Mouse (Mus musculus): ENCODE results near the gene Sfxn3. TPM values are rescaled to one million over a fixed set of nuclear protein-coding genes. Genes with fewer than 3 reads are reported as not detected.

Gene Sfxn3
- total and polyA plus RNA-seq, 3 experiments = 5.0 to 10.6 TPM; not detected in 1

DNA sequence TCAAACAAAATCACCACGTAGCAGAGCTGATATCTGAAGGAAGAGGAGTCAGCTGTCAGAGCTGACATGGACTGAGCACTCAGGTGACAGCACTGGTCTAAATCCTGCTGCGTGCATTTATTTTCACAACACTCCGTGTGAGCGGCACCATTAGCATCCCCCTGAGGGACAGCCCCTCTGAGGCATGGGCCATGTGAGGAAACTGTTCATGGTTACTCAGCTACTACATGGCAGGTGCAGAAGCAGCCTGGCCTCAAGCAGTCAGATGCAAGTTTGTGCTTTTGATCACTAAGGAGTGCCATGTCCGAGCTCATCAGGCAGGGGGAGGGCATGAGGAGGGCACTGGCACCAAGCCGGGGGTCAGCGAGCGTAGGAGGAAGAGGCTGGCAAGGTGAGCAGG lies 47.7 kb upstream of the Sfxn3 start:
- DNase-seq (ENCODE audit: low read depth, low spot score) = no peak
- no peak overlapping the region for H3K27ac ChIP-seq (ENCODE audit: control insufficient read depth, low read depth, low read length)
- peaks cover 4% of the 10 kb centered on the region; the same call in 1 of the 2 replicates for H3K79me2 ChIP-seq (ENCODE audit: control insufficient read depth, insufficient read depth, low read length, poor library complexity)
- no peak overlapping the region for H3K4me3 ChIP-seq (ENCODE audit: control insufficient read depth in 1 of 2, insufficient read depth in 1 of 2, low read depth in 2 of 2, low read length in 2 of 2)
- H3K9ac ChIP-seq (ENCODE audit: control insufficient read depth, low read depth, low read length, poor library complexity, severe bottlenecking) = no peak overlapping the region
- H3K36me3 ChIP-seq (ENCODE audit: control insufficient read depth in 1 of 2, insufficient read depth in 2 of 2, low read length in 2 of 2) = peaks cover 2 to 4% of the 10 kb centered on the region in 2 experiments
- H3K27me3 ChIP-seq (ENCODE audit: control insufficient read depth in 1 of 2, insufficient read depth in 2 of 2, low read length in 2 of 2) = no peaks in the 10 kb centered on the region
- no peaks in the 10 kb centered on the region for H3K9me3 ChIP-seq (replicated peaks; ENCODE audit: insufficient read depth, low read length)
- no peak for TF ChIP-seq MAZ (IDR thresholded peaks at IDR 0.05; ENCODE audit: low read depth, low read length)
- no peak for TF ChIP-seq NRF1 (IDR thresholded peaks at IDR 0.05; ENCODE audit: insufficient read depth, low read depth, low read length, poor library complexity, severe bottlenecking)
- no peak for TF ChIP-seq SMC3 (IDR thresholded peaks at IDR 0.05; ENCODE audit: low read depth, low read length)
- TF ChIP-seq POLR2AphosphoS5 (IDR thresholded peaks at IDR 0.05; ENCODE audit: borderline replicate concordance, low read depth, low read length) = no peak
- no peak for TF ChIP-seq JUND (IDR thresholded peaks at IDR 0.05; ENCODE audit: low read depth, low read length)
- no peak for TF ChIP-seq ETS1 (IDR thresholded peaks at IDR 0.05; ENCODE audit: low read depth, low read length)
- no peak for TF ChIP-seq POLR2A (IDR thresholded peaks at IDR 0.05; ENCODE audit: control insufficient read depth in 1 of 2, insufficient read depth in 1 of 2, low read depth in 1 of 2, low read length in 2 of 2, poor library complexity in 1 of 2)
- TF ChIP-seq E2F4 (IDR thresholded peaks at IDR 0.05; ENCODE audit: borderline replicate concordance, low read depth, low read length) = no peak
- TF ChIP-seq BHLHE40 (IDR thresholded peaks at IDR 0.05; ENCODE audit: borderline replicate concordance, low read depth, low read length) = no peak
- TF ChIP-seq TBP (IDR thresholded peaks at IDR 0.05; ENCODE audit: low read depth, low read length) = no peak
- TF ChIP-seq MYB (IDR thresholded peaks at IDR 0.05; ENCODE audit: low read depth, low read length) = no peak
- no peak for TF ChIP-seq ZMIZ1 (IDR thresholded peaks at IDR 0.05; ENCODE audit: low read depth, low read length)
- no peak for TF ChIP-seq NELFE (IDR thresholded peaks at IDR 0.05; ENCODE audit: low read depth, low read length)
- no peak for TF ChIP-seq CTCF (IDR thresholded peaks at IDR 0.05 in 2 of 3, conservative IDR thresholded peaks at IDR 0.05 in 1 of 3; ENCODE audit: control insufficient read depth in 1 of 3, insufficient read depth in 1 of 3, low read depth in 2 of 3, low read length in 3 of 3, poor library complexity in 1 of 3, severe bottlenecking in 1 of 3)
- no peak for TF ChIP-seq SIN3A (IDR thresholded peaks at IDR 0.05; ENCODE audit: low read length)
- no peak for TF ChIP-seq UBTF (IDR thresholded peaks at IDR 0.05; ENCODE audit: borderline replicate concordance, insufficient read depth, low read depth, low read length)
- no peak for TF ChIP-seq TCF12 (IDR thresholded peaks at IDR 0.05; ENCODE audit: low read depth, low read length)
- no peak for TF ChIP-seq ZKSCAN1 (IDR thresholded peaks at IDR 0.05; ENCODE audit: low read depth, low read length)
- H3K4me1 ChIP-seq (ENCODE audit: control insufficient read depth in 1 of 2, insufficient read depth in 2 of 2, low read length in 2 of 2) = peaks cover 0 to 12% of the 10 kb centered on the region in 2 experiments; a peak in 3 of 4 replicates

DNA sequence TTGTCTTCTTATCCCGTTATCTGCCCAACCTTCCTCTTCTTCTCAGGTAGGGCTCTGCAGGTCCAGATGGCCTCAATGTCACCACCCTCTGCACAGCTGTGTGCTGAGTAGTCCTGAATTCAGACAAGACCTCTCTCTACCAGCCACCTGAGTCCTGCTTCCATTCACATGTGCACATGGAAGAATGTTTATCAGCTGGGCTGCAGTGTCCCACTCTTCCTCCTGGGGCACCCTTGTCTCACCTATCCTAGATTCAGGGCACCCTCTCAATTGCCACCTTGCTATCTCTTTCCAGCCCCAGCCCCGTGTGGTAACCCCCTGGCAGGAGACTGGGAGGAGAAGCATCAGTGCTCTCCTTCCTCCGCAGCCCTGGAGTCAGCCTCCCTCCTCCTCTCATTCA lies 45.0 kb upstream of the Sfxn3 start:
- Histone ChIP-seq H3K4me1 (ENCODE audit: control insufficient read depth in 1 of 2, insufficient read depth in 2 of 2, low read length in 2 of 2) (peaks cover 3 to 16% of the 10 kb centered on the region in 2 experiments), H3K79me2 (ENCODE audit: control insufficient read depth, insufficient read depth, low read length, poor library complexity) (peaks cover 25% of the 10 kb centered on the region), H3K27ac (ENCODE audit: control insufficient read depth, low read depth, low read length) (no peak overlapping the region), H3K4me3 (ENCODE audit: control insufficient read depth in 1 of 2, insufficient read depth in 1 of 2, low read depth in 2 of 2, low read length in 2 of 2) (no peak overlapping the region), H3K9me3 (replicated peaks; ENCODE audit: insufficient read depth, low read length) (no peaks in the 10 kb centered on the region), H3K36me3 (ENCODE audit: control insufficient read depth in 1 of 2, insufficient read depth in 2 of 2, low read length in 2 of 2) (peaks cover 5 to 12% of the 10 kb centered on the region in 2 experiments), H3K27me3 (ENCODE audit: control insufficient read depth in 1 of 2, insufficient read depth in 2 of 2, low read length in 2 of 2) (no peaks in the 10 kb centered on the region), H3K9ac (ENCODE audit: control insufficient read depth, low read depth, low read length, poor library complexity, severe bottlenecking) (no peak overlapping the region)
- TF ChIP-seq POLR2A (IDR thresholded peaks at IDR 0.05; ENCODE audit: control insufficient read depth in 1 of 2, insufficient read depth in 1 of 2, low read depth in 1 of 2, low read length in 2 of 2, poor library complexity in 1 of 2) (no peak), MXI1 (IDR thresholded peaks at IDR 0.05; ENCODE audit: low read depth, low read length) (no peak), NELFE (IDR thresholded peaks at IDR 0.05; ENCODE audit: low read depth, low read length) (no peak), GATA1 (IDR thresholded peaks at IDR 0.05; ENCODE audit: low read depth, low read length) (no peak), RAD21 (IDR thresholded peaks at IDR 0.05; ENCODE audit: low read depth, low read length) (peak; percentile 2), CTCF (IDR thresholded peaks at IDR 0.05 in 2 of 3, conservative IDR thresholded peaks at IDR 0.05 in 1 of 3; ENCODE audit: control insufficient read depth in 1 of 3, insufficient read depth in 1 of 3, low read depth in 2 of 3, low read length in 3 of 3, poor library complexity in 1 of 3, severe bottlenecking in 1 of 3) (peak; percentile 18 to 28 (median 24); a peak in 3 of 6 replicates)
- DNase-seq (ENCODE audit: low read depth, low spot score) = peak; percentile 40

Data from MEL (cell line).